Mouse (Mus musculus) layer of hippocampus, adult 9-11 months (tissue): ENCODE data around the gene C530008M17Rik.

Source experiments
- DNase-seq: peaks from one replicate; pipeline ENCODE4 v3.0.0; 2022

The C530008M17Rik gene

DNA sequence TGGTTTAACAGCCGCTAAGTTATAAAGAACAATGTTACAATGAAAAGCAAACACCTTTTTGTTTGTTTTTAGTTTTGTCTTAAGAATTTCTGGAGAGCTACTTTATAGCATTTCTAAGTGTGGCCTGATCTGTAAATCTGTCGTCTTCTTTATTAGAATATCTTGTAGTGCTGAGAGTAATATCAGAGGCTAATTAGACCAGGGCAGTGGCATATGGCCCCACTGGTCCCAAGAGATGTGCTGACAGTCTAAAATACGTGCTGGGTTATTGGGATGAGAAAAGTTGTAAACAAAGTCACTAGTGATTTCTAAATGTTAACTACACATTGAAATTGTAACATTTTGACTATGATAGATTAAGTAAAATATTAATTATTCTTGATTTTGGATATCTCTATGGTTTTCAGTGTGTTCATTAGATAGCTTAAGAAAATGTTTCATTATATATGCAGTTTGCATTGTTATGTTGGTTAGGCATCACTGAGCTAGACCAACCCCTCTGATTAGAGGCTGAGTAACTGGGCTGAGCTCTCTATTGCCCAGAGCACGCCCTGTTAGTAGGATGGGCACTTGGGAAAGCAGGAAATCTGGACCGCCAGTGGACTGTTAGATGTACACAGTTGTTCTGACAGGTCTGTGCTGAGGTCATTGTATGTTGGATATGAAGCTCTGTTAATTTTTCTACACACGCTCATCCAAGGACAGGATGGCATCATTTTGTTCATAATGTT lies 9.9 kb downstream of the C530008M17Rik start:
- no peak for DNase-seq

DNA sequence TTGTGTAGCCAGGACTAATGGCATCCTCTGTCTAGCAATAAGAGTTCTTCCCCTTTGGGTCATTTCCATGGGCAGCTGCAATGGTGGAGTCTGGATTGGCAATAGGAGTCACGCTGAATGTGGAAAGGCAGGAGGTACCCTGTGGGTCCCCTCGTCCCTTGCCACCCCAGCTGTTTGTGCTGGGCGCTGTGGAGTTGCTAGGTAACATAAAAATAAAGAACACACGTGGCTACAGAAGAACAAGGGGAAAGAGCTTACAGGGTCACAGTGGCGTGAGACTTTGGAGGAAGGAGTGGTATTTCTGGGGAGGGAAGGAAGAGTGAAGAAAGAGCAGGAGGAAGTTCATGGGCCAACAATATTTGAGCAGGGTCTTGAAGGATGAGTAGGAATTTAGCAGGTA lies 11.8 kb downstream of the C530008M17Rik start:
- DNase-seq = no peak

DNA sequence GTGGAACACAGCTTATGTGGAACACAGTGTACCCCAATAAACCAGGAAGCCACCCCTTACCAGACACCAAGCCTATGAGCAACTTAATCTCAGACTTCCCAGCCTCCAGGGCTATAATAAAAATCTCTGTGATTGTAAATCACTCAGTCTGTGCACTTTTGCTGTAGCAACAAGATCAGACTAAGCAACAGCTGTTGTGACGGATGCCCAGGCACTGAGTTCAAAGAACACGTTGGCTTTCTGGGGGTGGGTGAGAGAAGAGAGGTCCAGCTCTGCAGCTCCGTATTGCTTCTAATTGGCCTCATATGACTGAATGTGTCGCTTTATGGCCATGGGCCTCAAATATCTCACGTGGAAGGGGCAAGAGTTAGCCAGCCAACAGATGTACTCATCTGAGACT lies 12.2 kb downstream of the C530008M17Rik start:
- DNase-seq = no peak

DNA sequence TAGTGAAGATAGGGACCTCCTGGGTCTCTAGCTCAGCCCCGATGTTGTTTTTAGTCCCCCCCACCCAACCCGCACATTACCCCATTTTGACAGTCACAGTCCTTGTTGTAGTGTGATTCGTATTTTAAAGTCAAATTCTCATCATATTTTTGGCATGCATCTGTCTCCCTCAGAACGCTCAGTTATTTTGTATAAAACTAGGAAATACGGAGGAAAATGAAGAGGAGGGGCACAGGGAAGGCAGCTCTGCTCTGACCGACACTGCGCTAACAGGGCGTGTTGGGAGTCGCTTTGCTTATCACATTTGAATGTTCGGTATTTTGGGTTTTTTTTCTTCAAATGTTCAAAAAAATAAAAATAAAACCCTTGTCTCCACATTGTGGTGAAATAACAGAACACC lies 13.9 kb downstream of the C530008M17Rik start:
- no peak for DNase-seq

DNA sequence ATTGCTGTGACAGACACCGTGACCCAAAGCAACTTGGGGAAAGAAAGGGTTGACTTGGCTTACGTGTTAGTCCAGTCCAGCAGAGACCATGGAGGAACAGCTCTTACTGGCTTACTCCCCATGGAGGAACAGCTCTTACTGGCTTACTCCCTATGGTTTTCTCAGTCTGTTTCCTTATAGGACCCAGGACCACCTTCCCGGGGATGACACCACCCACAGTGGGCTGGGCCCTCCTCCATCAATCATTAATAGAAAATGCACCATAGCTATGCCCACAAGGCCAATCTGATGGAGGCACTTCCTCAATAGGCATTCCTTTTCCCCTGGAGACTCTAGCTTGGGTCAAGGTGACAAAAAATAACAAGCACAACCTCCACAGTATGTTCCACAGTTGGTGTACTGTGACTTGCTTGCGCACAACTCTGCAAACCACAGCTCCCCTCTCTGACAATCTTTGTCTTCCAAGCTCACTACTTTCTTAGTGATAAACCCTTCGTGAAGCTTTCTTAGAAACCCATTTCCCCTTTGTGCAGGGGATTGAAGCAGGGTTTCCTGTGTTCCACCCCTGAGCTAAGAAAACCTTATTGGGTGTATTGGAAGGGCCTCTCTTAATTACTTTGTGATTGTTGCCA lies 17.8 kb downstream of the C530008M17Rik start:
- DNase-seq = no peak

DNA sequence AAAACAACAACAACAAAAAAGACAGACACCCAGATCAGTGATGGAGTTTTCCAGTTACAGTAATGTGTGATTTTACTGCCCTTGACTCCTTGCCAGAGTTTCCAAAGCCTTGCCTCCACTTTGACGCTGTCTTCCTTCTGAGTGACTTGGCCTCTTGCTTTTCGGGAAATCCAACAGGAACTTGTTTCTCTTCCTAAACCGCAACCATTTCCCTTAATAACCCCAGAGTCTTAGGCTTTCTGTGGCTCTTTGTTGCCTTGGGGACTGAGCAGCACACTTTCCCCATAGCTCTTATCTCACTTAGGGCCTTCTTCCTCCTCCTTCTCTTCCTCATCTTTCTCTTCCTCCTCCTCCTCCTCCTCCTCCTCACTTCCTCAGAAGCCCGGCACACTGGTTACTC lies 19.1 kb downstream of the C530008M17Rik start:
- no peak for DNase-seq

DNA sequence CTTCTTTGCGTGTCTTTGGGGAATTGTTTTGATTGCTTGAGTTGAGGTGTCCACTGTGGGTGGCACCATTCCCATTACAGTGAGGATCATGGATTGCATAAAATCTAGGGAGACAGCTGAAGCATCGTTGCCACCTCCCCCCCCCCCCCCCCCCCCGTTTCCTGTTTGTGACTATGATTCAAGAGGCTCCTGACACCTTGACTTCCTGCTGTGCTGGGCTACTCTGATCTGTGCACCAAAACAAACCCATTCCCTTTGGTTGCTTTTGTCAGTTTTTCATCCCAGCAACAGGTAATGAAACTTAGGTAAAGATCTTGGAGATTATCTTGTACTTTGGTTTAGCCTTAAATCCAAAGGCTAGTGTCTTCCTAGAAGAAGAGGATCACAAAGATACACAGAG lies 24.6 kb downstream of the C530008M17Rik start:
- no peak for DNase-seq

DNA sequence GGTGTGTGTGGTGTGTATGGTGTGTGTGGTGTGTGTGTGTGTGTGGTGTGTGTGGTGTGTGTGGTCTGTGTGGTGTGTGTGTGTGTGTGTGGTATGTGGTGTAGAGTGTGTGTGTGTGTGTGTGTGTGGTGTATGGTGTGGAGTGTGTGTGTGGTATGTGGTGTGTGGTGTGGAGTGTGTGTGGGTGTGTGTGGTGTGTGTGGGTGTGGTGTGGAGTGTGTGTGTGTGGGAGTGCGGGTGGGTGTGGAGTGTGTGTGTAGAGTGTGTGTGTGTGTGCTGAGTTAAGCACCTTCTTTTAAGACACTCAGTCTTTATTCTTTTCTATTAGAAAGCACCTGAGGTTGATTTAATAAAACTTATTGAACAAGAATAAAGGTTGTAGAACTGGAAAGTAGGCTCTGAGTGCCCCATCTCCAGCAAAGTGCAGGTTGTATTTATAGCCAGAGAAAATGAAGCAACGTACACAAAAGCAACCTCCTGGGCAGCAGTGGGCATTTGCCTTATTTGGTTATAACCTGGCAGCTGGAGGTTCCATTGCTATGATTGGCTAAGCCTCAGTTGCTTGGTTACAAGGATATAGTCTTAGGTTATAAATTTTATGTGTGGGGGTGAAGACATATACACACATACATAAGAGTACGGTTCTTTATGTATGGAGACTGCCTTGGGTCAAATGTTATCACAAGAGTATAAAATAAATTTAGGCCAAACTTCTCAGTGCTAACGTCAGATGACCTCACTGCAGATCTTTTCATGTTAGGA lies 25.8 kb downstream of the C530008M17Rik start:
- no peak for DNase-seq

DNA sequence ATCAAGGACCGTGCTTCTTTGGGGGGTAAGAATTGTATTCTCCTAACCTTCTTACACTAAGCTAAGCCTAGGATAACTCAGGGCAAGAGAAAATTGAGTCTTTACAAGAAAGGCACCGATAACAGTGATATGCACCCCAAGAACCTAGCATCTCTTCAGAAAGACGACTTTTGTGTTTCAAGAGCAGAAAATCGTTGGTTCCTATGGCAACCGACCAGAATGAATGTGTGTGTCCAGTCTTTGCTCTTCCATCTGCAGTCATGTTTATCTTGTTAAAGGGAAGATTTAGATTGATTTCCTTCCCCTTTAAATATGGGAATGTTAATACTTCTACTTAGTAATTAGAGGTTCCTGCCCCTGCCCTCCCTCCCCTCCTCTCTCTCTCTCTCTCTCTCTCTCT lies 27.1 kb downstream of the C530008M17Rik start:
- DNase-seq = no peak

DNA sequence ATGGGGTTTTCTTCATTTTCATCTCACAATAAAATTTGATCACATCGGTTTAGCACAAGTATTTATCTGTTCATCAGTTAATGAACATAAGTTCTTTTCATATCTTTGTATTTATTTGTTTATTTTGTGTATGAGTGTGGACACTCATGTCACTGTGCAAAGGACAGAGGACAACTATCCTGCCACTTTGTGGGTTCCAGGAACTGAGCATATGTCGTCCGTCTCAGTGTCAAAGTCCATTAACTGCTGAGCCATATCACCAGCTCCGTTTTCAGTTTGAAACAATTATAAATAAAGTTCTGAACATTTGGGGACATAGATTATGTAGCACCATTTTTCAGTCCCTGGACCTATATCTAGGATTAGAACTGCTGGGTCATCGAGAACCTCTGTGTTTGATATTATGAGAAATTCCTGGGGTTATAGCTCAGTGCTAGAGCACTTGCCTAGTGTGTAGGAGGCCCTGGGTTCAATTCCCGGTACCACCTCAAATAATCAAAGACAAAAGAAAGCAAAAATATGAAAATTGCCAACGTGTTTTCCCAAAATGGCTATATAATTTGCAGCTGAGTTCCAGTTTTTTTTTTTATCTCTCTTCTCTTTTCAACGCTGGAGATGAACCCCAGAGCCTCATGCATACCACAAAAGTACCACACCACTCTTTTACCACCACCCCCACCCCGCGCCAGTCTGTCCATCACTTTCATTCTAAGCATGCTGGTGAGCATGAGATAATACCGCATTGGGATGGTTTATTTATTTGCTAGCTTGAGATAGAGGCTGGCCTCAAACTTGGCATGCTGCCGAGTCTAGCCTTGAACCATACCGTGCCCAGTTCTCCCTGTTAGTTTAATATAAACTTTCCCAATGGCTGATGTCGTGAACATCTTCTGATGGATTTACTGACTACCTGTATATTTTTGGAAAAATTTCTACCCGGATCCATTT lies 28.6 kb downstream of the C530008M17Rik start:
- DNase-seq = no peak

DNA sequence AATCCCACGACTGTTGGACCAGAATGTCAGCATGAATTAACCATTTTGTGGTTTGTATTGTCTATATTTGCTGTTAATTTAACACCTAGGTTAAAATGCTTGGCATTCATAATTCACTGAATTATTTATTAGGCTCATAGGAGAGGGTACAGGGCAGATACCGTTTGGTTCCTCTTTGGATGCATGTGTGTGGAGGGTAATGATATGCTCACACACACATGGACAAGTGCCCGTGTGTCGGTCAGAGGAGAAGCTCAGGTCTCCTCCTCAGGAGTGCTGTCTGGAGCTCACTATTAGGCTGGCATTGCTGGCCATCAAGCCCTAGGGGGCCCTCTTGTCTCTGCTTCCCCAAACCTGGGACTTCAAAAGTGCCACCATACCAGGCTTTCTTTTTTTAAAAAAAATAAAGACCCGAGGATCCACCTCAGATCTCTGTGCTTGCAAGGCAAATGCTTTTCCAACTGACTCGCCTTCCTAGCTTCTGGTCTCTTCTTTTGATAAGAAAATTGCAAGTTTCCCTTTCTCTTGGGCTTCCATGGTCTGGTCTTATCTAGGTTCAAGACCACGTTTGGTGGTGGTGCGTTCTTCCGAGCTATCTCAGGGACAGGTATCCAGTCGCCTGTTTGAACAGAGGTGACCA lies 31.8 kb downstream of the C530008M17Rik start:
- DNase-seq = no peak

DNA sequence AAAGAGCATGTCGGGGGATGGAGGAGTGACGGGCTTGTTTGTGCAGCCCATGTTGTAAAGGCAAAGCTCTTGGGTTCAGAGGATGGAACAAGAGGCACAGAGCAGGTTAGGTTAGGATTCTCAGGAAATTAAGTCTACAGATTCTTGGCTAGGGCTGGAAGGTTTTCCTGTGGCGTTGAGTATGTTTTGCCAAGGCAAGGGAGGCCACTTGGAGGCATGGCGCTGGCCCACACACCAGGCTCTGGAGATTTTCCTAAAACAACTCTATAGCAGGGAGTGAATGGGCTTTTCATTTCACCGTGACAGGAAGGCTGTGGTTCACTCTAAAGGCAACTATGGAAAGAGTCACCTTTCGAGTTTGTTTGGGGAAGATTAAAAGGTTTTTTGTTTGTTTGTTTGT lies 32.3 kb downstream of the C530008M17Rik start:
- DNase-seq = no peak

DNA sequence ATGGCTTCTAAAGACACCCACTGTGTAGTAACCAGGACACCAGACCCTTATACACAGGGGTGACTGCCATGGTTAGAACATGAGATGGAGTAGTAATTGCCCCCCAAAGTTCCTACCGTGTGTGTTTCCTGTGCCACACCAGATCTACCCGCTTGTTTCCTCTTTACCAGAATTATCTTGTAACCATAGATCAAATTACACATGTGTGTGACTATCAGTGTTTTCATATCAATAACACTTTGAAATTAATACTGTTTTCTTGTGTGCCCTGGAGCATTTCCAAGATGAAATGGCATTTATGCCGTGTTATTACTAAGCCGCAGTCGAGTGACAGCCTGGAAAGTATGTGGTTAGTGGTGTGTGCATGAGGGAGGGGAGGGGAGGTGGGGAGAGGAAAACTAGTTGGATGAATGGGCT lies 33.9 kb downstream of the C530008M17Rik start:
- DNase-seq = no peak

DNA sequence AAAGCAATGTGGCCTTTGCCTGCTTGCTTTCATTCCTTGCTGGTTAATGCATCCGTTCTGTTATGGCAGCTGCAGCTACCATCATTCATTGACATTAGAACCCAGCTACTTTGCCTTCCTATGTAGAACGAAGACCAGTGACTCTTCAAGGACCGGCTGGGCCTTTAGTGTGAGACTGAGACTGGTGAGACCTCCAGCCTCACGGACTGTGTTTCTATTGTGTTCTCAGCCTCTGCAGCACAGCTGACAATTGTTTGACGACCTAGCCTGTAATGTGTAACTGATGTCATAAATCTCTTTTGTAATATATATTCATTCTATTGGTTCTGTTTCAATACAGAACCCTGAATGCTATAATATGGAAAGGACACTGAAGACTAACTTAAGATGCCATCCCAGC lies 34.9 kb downstream of the C530008M17Rik start:
- no peak for DNase-seq

DNA sequence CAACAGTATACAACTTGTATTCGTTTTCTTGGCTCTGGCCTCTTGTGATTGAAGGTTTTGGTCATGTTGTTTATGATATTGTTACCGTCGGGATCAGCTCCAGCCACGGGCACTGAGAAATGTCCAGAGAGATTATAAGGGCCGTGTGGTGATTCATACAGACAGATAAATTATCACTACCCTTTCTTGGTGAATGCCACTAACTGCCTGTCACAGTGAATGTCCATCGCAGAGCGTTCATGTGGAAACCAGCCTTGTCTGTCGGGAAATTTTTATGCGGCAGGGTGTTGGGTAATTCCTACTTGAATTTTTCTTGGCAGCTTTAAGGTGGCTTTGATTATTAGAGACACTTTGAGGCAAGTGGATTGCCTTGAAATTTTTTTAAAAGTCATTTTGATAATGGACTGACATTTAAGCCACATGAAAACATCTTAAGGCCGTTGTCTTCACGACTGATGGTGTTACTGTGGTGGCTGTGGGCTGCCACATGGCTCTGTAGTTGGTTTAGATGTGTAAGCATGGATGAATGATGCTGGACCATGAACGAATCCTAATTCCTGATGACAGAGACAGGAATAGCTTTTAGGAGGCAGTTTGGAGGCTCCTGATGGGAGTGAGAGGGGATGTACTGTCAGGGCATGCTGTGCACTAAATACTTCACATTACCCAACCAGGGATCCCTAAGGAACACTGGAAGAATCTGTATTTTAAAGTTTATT lies 35.6 kb downstream of the C530008M17Rik start:
- no peak for DNase-seq

DNA sequence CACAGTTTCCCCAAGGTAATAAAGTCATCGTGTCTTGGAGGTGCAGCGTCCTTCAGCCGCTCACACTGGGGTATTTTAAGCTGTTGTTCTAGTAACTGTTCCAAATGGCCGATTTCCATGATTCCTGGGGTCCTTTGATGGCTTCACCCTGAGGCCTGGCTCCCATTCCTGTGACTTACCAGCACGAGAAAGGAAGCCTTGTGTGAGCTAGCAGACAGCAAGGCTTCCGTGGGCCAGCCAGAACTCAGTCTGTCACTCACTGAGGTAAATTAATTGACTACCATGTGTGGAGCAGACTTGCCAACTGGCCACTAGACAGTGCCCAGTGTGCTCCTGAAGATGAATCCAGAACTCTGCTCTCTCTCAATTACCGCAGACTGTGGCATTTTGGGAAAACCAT lies 41.2 kb downstream of the C530008M17Rik start:
- DNase-seq = no peak

DNA sequence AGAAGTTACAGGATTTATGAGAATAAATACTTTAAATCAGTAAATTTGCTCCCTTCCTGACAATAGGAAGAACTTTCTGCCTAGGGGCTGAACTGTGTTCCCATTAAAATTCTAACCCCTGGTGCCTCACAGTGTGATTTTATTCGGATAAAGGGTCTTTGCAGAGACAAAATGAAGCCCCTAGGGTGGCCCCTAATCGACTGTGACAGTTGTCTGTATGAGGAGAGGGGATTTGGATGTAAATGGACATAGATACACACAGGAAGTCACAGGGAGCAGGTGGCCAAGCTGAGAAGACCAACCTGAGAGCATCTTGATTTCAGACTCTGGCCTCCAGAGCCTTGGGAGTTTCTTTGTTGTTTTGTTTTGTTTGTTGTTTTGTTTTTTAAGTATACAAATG lies 41.9 kb downstream of the C530008M17Rik start:
- DNase-seq = no peak

DNA sequence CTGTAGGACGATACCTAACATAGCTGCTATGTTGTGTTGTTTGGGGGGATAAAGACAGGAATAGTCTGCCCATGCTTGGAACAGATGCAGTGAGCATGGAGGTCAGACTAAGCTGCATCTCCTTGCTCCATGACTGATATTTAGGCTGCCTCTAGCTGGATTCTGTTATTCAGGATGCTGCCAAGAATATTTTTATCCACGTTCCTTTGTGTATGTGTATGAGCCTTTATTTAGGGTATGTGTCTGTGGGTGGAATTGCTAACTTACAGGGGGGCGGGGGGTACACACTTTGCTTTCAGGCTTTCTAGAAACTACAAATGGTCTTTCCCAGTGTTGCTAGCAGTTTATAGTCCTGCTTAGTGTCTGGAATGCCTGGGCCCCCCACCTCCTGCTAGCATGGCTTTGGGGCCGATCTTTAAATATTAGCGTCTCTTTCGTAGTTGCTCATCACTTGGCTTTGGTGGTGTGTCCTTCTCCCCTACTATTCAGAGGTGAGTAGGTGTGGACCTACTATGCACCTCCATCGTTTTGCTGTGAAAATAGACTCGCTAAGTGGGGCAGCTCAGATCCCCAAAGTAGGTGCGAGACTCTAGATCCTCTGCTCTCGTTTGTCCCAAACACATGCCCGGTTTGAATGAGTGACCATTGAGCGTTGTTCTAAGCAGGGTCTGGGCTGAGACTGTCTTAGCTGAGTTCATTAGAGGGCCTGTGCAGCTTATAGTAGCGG lies 45.0 kb downstream of the C530008M17Rik start:
- no peak for DNase-seq

DNA sequence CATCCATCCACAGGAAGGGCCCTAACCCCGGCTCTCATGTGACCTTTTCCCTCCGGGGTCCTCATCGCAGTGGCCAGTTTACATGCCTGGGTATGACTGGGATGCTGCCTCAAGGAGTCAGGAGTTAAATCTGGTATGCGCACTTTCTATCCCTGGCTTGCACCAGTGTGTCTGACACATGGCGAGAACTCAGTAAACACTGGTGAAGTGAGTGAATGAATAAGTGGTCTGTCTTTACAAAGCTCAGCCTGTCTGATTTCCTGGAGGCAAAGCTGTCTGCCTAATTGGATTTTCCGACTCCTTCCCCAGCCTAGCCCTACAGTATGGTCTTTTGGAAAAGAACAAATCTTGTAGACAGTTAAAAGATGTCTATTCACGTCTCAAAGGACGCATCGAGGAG lies 45.8 kb downstream of the C530008M17Rik start:
- no peak for DNase-seq

DNA sequence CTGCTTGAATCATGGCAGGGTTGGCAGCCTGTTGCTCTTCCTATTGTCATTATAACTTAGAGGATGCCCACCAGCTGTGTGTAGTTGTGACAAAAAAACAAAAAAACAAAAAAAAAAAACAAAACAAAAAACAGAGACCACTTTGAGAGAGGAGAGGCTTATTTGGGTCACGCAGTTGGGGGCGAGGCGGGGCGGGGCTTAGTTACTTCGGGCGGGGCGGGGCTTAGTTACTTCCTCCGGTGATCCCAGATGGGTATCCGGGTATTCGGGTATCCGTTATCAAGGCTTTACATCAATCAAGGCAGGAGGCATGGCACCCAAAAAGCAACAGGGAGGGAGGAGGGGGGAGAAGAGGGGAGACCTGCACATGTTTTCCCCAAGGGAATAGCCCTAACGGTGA lies 46.3 kb downstream of the C530008M17Rik start:
- no peak for DNase-seq
